Mouse (Mus musculus): Measurements from ENCODE around the gene Stard13. TPM values are rescaled to one million over a fixed set of nuclear protein-coding genes. Genes with fewer than 3 reads are reported as not detected.

The Stard13 gene
- polyA plus RNA-seq, 1 experiment from 2014 or later = 1.1 TPM

- no peak for DNase-seq (ENCODE audit: low spot score)
Observed at GRCm38 (mm10) chr5:151024483-151024882, 209.2 kb downstream of the Stard13 start.

DNA sequence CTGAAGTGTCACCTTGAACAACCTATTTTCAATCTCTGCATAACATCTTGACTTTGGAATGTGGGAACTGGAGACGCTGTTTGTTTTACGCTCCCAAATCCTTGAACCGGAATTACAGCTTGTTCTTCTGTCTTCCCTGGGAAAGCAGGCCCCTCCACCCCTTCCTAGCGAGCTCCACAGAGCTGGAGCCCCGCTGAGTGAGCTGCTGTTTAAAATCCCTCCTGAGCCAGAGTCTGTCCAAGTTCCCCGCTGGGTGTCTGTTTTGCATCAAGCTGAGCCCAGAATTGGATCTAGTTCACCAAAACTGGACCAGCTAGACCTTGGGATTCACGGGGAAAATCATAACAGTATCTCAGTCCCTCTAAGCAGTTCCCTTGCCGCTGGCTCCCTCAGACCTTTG is 210.2 kb downstream of the Stard13 start:
- DNase-seq (ENCODE audit: low spot score) = no peak

DNA sequence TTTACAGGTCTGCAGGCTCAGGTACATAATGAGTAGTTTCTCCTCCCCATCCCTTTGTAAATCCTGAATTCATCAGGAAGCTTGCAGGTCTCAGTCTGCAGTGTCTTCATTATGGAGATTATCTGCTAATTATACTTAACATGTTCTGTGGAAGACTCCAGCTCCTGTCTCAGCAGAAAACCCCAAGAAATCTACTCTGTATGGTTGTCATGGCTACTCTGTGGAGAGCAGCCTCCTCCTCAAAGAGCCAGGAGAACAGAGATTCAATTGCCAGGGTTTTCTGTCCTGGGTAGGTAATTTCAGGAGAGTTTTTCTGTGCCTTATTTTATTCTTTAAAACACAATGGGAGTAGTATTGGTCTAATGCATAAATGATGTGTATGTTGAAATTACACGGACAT is 210.7 kb downstream of the Stard13 start:
- DNase-seq (ENCODE audit: low spot score) = no peak

GRCm38 (mm10) chr5:151022026-151022425 is 211.6 kb downstream of the Stard13 start:
- no peak for DNase-seq (ENCODE audit: low spot score)

DNA sequence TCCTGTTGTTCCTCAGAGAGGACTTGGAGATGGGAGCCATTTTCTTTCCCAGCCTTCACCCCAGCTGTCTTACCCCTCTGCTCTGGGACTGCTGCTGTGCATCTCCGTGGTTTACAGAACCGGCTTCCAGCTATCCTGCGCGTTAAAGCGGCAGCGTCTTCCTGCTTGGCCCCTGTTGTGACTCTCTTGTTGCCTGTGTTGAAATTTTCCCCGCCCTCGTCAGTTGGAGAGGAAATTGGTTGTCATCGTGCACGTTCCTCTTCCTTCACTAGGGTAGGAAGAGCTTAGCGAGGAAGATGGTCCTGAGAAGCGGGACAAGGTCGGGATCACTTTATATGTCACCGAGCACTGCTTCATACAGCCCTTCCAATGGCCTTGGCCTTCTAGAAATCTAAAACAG is 212.8 kb downstream of the Stard13 start:
- no peak for DNase-seq (ENCODE audit: low spot score)

DNA sequence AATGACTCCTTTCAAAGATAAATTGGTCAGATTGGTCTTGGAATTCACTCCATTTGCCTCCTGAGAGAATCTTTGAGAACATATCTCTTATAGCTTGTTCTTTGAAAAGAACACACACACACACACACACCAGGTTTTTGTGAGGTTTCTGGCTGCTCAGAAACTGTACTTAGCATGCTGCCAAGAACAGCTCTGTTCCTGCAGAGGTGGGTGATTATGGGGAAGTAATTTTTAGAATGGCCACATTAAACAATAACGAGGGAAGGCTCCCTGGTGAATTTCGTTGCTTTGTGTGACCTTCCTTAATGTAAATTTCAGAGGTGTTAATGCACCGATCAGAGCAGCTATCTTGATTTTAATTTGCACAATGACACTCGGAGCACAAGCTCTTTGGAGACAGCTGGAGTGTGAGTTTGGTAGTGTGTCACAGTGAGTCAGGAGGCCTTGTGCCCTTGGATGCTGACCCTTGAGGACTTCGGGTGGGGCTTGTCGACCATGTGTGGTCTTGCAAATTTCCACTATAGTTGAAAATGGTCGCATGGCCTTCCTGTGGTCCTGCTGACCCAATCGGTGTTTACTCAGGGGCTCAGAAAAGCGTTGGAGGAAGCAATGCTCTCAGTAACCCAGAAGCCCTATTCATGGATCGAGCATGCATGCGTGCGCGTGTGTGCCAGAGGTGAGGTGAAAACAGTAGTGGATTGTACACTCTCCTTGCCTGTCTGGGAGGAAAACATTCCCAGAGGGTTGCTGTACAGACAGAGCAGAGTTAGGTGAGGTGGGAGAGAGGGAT is 213.4 kb downstream of the Stard13 start:
- DNase-seq (ENCODE audit: low spot score) = no peak

DNA sequence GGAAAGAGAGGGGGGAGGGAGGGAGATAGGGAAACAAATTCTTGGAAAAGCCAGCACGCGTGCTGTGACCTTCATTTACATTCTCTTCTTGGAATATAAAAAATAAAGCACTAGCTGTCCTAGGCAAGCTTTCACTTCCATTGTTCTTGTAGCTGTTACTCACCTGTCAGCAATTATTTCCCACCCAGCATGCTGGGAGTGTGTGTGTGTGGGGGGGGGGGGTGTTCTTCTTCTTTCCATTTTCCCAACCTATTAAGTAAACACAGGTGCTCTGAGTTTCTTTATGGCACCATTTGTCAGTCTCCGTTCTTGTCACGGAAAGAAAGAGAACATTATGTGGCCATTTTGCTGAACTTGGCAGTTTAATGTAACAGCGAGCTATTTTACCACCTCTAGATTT is 214.7 kb downstream of the Stard13 start:
- no peak for DNase-seq (ENCODE audit: low spot score)

- DNase-seq (ENCODE audit: low spot score) = no peak
Observed at GRCm38 (mm10) chr5:151018450-151018849, 215.2 kb downstream of the Stard13 start.

DNA sequence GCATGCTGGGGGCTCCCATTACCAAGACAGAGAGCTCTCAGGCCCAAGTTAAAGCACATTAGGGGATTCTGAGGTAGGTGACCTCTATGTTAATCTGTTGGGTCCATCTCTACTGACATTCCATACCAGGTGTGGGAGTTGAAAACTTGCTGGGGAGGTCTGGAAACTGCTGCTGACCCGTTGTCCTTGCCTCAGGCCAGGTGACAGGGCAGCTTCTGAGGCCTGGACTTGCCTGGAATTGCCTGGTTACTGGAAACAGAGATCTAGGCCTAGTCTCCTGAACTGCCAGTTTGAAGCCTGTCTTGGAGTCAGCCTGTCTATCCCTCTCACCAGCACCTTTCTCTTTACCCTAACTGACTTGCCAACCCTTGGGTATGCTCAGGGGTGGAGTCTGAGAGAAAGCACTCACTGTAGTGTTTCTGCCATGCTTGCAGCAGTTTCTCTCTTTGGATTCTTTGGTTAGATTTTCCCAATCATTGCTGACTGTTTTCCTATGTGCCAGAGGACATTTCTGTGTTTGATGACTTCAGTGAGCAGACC is 229.3 kb downstream of the Stard13 start:
- DNase-seq (ENCODE audit: low spot score) = no peak

DNA sequence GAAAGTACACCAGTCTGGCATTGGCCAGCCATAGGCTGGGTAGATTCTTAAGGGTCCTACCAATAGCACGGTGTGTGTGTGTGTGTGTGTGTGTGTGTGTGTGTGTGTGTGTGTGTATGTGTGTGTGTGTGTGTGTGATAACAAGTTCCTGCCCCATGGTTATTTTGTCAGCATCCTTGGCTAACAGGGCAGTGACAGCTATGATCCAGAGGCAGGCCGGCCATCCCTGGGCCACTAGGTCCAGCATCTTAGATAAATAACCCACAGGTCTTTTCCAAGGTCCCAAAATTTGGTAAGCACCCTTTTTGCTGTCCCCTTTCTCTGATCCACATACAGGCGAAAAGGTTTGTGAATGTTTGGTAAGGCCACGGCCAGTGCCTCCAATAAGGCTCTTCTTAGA is 231.6 kb downstream of the Stard13 start:
- DNase-seq (ENCODE audit: low spot score) = no peak

DNA sequence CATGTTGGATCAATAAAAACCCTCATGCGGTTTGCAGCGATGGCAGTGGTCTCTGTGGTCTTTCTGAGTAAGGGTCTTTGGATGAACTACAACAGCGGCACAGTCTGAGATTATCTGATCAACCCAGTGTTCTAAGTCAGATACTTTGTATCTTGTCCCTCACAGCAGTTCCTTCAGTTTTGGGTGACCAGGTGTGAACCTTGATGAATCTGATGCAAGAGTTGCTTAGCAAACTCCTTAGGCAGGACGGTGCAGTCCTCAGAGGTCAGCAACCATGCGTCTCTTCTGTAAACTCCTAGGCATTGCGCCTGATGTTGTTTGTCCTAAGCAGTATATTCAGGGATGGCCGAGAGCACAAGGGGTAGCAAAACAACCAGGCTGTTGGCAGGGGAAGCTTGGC is 232.5 kb downstream of the Stard13 start:
- no peak for DNase-seq (ENCODE audit: low spot score)

- no peak for DNase-seq (ENCODE audit: low spot score)
Observed at GRCm38 (mm10) chr5:150996586-150996985, 237.1 kb downstream of the Stard13 start.

DNA sequence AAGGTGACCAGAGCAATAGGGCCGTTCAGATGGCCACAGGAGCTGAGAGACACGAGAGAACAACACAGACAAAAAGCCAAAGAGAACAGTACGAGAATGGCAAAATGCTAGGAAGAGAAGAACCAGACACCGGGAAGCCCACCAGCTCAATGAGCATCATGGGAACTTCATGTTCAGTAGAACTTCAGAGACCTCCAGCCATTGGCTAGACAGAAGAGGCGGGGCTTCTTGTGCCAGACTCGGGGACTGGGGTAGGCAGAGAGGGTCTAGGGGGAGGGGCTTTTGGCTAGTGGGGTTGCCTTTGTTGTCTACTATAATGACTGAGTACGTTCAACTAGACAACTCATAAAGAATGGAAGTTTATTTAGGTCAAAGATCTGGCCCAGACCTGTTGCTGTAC is 239.5 kb downstream of the Stard13 start:
- no peak for DNase-seq (ENCODE audit: low spot score)

Other genes starting within 250 kb of the Stard13 start
- gene Gm42906, start 194.3 kb upstream of the Stard13 start, polyA plus RNA-seq (2015; fragmentation: Nextera tagmentation; extraction: Ambion mirVana) = not detected in 2 replicates